Mouse (Mus musculus): ENCODE measurements around the gene Trim40. TPM values are rescaled to one million over a fixed set of nuclear protein-coding genes. Genes with fewer than 3 reads are reported as not detected.

Gene Trim40
- 0.13 TPM in 1 of 2 replicates, not detected in the other for polyA plus RNA-seq (2012; rRNA removed)

DNA sequence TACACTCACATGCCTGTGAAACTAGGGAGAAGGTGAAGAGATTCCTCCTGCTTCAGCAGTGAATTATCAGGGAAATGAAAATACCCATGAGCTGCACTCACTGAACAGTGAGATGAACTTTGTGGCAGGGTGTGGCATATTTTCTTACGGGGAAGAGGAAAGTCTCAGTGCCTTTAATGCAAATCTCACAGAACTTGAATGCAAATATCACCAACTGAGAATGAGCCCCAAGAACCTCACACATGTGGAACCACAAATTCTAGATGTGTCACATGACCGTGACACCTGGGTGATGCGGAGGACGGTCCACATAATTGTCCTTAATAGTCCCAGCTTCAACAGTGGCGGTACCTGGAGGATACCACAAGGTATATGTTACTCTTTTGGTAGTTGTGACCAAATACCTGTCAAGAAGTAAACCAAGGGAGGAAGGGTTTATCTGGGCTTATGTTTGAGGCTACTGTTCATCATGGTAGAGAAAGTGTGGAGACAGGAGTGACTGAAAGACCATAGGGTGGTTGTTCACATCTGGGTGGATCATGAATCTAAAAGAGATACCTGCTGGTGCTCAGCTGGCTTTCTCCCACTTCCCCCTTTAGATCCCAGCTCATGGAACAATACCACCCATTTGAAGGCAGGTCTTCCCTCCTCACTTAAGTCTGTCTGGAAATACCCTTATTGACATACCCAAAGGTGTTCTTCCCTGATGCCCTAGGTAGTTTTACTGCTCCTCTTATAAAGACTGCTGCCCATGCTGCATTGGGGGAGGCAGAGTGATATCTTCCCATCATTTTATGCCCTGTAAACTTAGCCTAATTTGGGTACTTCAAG, at the start of gene Trim40:
TSS of gene Trim40 (minus strand) at position 51 of the 831 bp plus-strand sequence.
- no peak within 1 kb of the TSS for H3K27ac ChIP-seq (ENCODE audit: insufficient read depth, low read depth, low read length)
- DNase-seq: no peak
- TF ChIP-seq CTCF (conservative IDR thresholded peaks at IDR 0.05; ENCODE audit: insufficient read depth, insufficient read length, low read depth, low read length) (no peak), POLR2A (IDR thresholded peaks at IDR 0.05; ENCODE audit: low read depth, low read length) (no peak)
- 76% methylated on average over 5 of the region's 5 CpGs for WGBS
- no peaks in the 10 kb centered on the region for H3K36me3 ChIP-seq (ENCODE audit: control insufficient read depth, insufficient read depth, low read length)
- H3K27me3 ChIP-seq (replicated peaks; ENCODE audit: control insufficient read depth, insufficient read depth, low read length): no peaks in the 10 kb centered on the region
- no peak within 1 kb of the TSS for H3K4me3 ChIP-seq (ENCODE audit: insufficient read depth, low read depth, low read length)
- no peaks in the 10 kb centered on the region for H3K4me1 ChIP-seq (ENCODE audit: control insufficient read depth, insufficient read depth, low read length)

DNA sequence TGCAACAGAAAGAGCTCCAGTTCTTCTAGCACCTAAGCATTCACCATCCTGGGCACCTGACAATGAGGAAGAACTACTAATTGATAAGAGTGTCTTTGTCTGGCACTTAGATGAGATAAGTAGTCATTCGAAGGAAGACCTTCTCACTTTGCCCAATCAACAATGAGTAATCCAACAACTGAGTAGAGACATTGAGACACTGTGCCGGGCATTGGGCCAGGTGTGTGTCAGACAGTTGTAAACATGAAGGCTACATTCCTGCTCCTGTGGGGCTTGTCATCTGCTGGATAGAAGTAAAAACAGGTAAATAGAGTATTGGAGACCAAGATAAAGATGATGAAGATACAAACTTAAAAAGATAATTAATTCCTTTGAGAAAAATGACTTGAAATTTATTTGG, 48.1 kb upstream of the Trim40 start:
- H3K36me3 ChIP-seq (ENCODE audit: control insufficient read depth, insufficient read depth, low read length): no peaks in the 10 kb centered on the region
- no peak for DNase-seq
- H3K4me1 ChIP-seq (ENCODE audit: control insufficient read depth, insufficient read depth, low read length): peaks cover 4% of the 10 kb centered on the region; the same call in 1 of the 2 replicates
- H3K27ac ChIP-seq (ENCODE audit: insufficient read depth, low read depth, low read length): no peak overlapping the region
- no peaks in the 10 kb centered on the region for H3K27me3 ChIP-seq (replicated peaks; ENCODE audit: control insufficient read depth, insufficient read depth, low read length)
- 77% methylated on average over 2 of the region's 2 CpGs for WGBS
- TF ChIP-seq POLR2A (IDR thresholded peaks at IDR 0.05; ENCODE audit: low read depth, low read length) (no peak), CTCF (conservative IDR thresholded peaks at IDR 0.05; ENCODE audit: insufficient read depth, insufficient read length, low read depth, low read length) (no peak)
- H3K4me3 ChIP-seq (ENCODE audit: insufficient read depth, low read depth, low read length): no peak overlapping the region

DNA sequence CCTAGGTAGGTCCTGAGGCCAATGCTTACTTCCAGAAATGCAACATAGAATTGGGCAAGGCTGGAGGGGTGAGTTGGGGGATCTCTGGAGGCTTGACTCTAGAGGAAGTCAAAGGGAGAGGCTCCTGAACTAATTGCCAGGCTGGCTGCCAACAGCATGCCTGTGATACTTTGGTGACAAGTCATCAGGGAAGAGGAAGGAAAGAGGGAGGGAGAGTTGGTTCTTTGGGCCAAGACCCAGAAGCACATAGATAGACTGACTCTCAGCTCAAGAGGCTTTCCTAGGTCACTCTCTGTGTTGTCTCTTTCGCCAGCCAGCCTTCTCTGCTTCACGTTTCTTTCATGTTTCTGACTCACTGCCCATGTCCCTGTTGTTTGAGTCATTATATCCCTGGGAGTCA, 41.9 kb upstream of the Trim40 start:
- no peaks in the 10 kb centered on the region for H3K27me3 ChIP-seq (replicated peaks; ENCODE audit: control insufficient read depth, insufficient read depth, low read length)
- 44% methylated on average over 2 of the region's 2 CpGs for WGBS
- DNase-seq: peak; percentile 65
- no peak for TF ChIP-seq POLR2A (IDR thresholded peaks at IDR 0.05; ENCODE audit: low read depth, low read length)
- TF ChIP-seq CTCF (conservative IDR thresholded peaks at IDR 0.05; ENCODE audit: insufficient read depth, insufficient read length, low read depth, low read length): no peak
- no peaks in the 10 kb centered on the region for H3K36me3 ChIP-seq (ENCODE audit: control insufficient read depth, insufficient read depth, low read length)
- peak overlapping the region; percentile 73 for H3K27ac ChIP-seq (ENCODE audit: insufficient read depth, low read depth, low read length)
- 0 out of 2 replicates have a peak, but pooled peaks cover 2% of the 10 kb centered on the region for H3K4me1 ChIP-seq (ENCODE audit: control insufficient read depth, insufficient read depth, low read length)
- H3K4me3 ChIP-seq (ENCODE audit: insufficient read depth, low read depth, low read length): no peak overlapping the region

DNA sequence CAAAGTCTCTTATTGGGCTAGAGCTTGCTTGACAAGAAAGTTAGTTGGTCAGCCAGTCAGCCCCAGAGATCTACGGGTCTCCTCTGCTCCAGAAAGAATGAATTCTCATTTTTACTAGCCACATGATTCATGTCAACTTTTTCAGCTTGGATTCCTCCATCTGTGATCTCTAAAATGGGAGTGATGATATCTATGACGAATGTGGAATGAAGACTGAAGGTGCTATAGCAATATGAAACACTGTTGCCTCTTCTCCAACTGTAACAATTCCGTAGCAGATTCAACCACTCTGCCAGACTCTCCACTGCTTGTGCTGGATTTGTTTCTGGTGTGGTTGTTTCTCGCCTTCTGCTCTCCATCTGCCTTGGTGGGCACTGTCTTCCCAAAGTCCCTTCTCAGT, 41.2 kb upstream of the Trim40 start:
- H3K4me1 ChIP-seq (ENCODE audit: control insufficient read depth, insufficient read depth, low read length): 0 out of 2 replicates have a peak, but pooled peaks cover 2% of the 10 kb centered on the region
- WGBS: 81% methylated on average over 4 of the region's 4 CpGs
- no peak for DNase-seq
- peak overlapping the region; percentile 73 for H3K27ac ChIP-seq (ENCODE audit: insufficient read depth, low read depth, low read length)
- H3K4me3 ChIP-seq (ENCODE audit: insufficient read depth, low read depth, low read length): no peak overlapping the region
- H3K27me3 ChIP-seq (replicated peaks; ENCODE audit: control insufficient read depth, insufficient read depth, low read length): no peaks in the 10 kb centered on the region
- TF ChIP-seq CTCF (conservative IDR thresholded peaks at IDR 0.05; ENCODE audit: insufficient read depth, insufficient read length, low read depth, low read length): no peak
- TF ChIP-seq POLR2A (IDR thresholded peaks at IDR 0.05; ENCODE audit: low read depth, low read length): no peak
- H3K36me3 ChIP-seq (ENCODE audit: control insufficient read depth, insufficient read depth, low read length): no peaks in the 10 kb centered on the region

DNA sequence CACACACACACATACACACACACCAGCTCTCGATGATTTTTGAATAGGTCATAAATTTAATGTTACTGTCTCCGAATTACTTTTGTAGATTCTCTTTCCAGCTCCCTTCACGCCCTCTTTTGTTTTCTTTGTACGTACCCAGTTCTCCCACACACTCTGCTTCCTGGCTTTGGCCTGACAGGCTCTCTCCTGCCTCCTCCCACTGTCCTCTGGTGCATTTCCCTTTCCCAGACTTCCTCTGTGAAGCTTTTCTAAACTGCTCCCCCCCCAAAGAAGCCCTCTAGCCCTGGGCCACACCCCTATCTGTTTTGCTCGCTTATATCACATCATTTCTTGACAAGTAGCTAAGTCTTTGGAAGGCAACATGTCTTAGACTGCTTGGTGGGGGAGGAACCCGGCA, 40.3 kb upstream of the Trim40 start:
- WGBS: 31% methylated on average over 6 of the region's 6 CpGs

DNA sequence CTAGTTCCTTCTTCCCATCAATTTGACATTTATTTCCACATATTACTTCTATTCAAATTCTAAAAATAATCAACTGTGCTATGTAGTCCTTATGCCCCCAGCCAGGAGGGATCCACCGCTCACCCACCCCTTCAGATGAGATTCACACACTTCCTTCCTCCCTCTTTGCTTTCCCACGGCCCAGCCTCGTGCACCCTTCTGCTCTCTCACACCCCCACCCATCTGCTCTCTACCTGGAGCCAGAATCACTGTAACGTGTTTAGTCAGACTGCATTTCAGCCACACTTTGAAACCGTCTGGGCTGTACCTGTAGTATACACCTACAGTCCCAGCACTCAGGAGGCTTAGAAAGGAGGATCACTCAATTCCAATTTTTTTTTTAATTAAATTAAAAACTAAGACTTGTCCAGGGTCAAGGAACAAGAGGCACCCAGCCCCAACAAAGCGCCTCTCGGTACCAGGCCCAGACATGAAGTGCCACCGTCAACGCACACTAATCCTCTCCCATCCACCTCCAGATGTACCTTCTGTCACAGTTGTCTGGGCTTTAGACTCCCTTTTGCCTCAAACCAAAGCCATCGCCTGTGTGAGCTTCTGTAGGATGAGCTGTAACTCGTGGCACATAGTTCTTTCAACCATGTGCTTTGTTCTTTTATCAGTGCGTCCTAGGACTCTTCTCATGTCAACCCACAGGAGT, 39.5 kb upstream of the Trim40 start:
- DNase-seq: no peak
- H3K4me3 ChIP-seq (ENCODE audit: insufficient read depth, low read depth, low read length): no peak overlapping the region
- H3K36me3 ChIP-seq (ENCODE audit: control insufficient read depth, insufficient read depth, low read length): no peaks in the 10 kb centered on the region
- WGBS: 72% methylated on average over 12 of the region's 12 CpGs
- TF ChIP-seq CTCF (conservative IDR thresholded peaks at IDR 0.05; ENCODE audit: insufficient read depth, insufficient read length, low read depth, low read length) (no peak), POLR2A (IDR thresholded peaks at IDR 0.05; ENCODE audit: low read depth, low read length) (no peak)
- no peaks in the 10 kb centered on the region for H3K27me3 ChIP-seq (replicated peaks; ENCODE audit: control insufficient read depth, insufficient read depth, low read length)
- H3K27ac ChIP-seq (ENCODE audit: insufficient read depth, low read depth, low read length): no peak overlapping the region
- 0 out of 2 replicates have a peak, but pooled peaks cover 2% of the 10 kb centered on the region for H3K4me1 ChIP-seq (ENCODE audit: control insufficient read depth, insufficient read depth, low read length)

More for the DNA sequence above, 40.3 kb upstream of the Trim40 start:
- Histone ChIP-seq H3K27me3 (replicated peaks; ENCODE audit: control insufficient read depth, insufficient read depth, low read length) (no peaks in the 10 kb centered on the region), H3K27ac (ENCODE audit: insufficient read depth, low read depth, low read length) (no peak overlapping the region), H3K36me3 (ENCODE audit: control insufficient read depth, insufficient read depth, low read length) (no peaks in the 10 kb centered on the region), H3K4me1 (ENCODE audit: control insufficient read depth, insufficient read depth, low read length) (0 out of 2 replicates have a peak, but pooled peaks cover 2% of the 10 kb centered on the region), H3K4me3 (ENCODE audit: insufficient read depth, low read depth, low read length) (no peak overlapping the region)
- DNase-seq: peak; percentile 67
- TF ChIP-seq POLR2A (IDR thresholded peaks at IDR 0.05; ENCODE audit: low read depth, low read length) (no peak), CTCF (conservative IDR thresholded peaks at IDR 0.05; ENCODE audit: insufficient read depth, insufficient read length, low read depth, low read length) (no peak)

Data from kidney, adult 2 months (tissue).